Mouse (Mus musculus) cerebellum, adult 11 months (tissue): ENCODE data around the gene Cldn10.

Experiments used
- DNase-seq: peaks from one replicate; pipeline ENCODE4 v3.0.0; 2022

The Cldn10 gene

GRCm38 (mm10) chr14:118867366-118867765 is 79.7 kb downstream of the Cldn10 start:
- no peak for DNase-seq

GRCm38 (mm10) chr14:118868102-118868724 is 80.5 kb downstream of the Cldn10 start:
- no peak for DNase-seq

- DNase-seq = no peak
Observed at GRCm38 (mm10) chr14:118869712-118870111, 82.0 kb downstream of the Cldn10 start.

- DNase-seq = no peak
Observed at GRCm38 (mm10) chr14:118874126-118874525, 86.4 kb downstream of the Cldn10 start.

- no peak for DNase-seq
Observed at GRCm38 (mm10) chr14:118874786-118875415, 87.2 kb downstream of the Cldn10 start.

- DNase-seq = no peak
Observed at GRCm38 (mm10) chr14:118878346-118878910, 90.7 kb downstream of the Cldn10 start.

GRCm38 (mm10) chr14:118880696-118881095 is 93.0 kb downstream of the Cldn10 start:
- DNase-seq = no peak

- no peak for DNase-seq
Observed at GRCm38 (mm10) chr14:118883344-118884249, 95.9 kb downstream of the Cldn10 start.

- DNase-seq = no peak
Observed at GRCm38 (mm10) chr14:118884250-118884556, 96.5 kb downstream of the Cldn10 start.

- DNase-seq = no peak
Observed at GRCm38 (mm10) chr14:118890101-118890500, 102.4 kb downstream of the Cldn10 start.

GRCm38 (mm10) chr14:118895228-118895627 is 107.5 kb downstream of the Cldn10 start:
- DNase-seq = no peak

- DNase-seq = no peak
Observed at GRCm38 (mm10) chr14:118895655-118896054, 107.9 kb downstream of the Cldn10 start.

- DNase-seq = no peak
Observed at GRCm38 (mm10) chr14:118899940-118900339, 112.2 kb downstream of the Cldn10 start.

GRCm38 (mm10) chr14:118900911-118901310 is 113.2 kb downstream of the Cldn10 start:
- no peak for DNase-seq

- DNase-seq = no peak
Observed at GRCm38 (mm10) chr14:118903397-118903796, 115.7 kb downstream of the Cldn10 start.

GRCm38 (mm10) chr14:118903867-118904562 is 116.3 kb downstream of the Cldn10 start:
- no peak for DNase-seq

- DNase-seq = no peak
Observed at GRCm38 (mm10) chr14:118907592-118907991, 119.9 kb downstream of the Cldn10 start.

GRCm38 (mm10) chr14:118909872-118910271 is 122.2 kb downstream of the Cldn10 start:
- no peak for DNase-seq

GRCm38 (mm10) chr14:118910332-118911222 is 122.9 kb downstream of the Cldn10 start:
- DNase-seq = peak; percentile 42

GRCm38 (mm10) chr14:118911521-118911920 is 123.8 kb downstream of the Cldn10 start:
- DNase-seq = no peak

GRCm38 (mm10) chr14:118913651-118914050 is 125.9 kb downstream of the Cldn10 start:
- DNase-seq = no peak

GRCm38 (mm10) chr14:118919025-118919424 is 131.3 kb downstream of the Cldn10 start:
- no peak for DNase-seq
